ENCODE assay signal across 24 mouse cellular contexts in genomic region chr8:11288286-11288685, GRCm38 (mm10). TPM values are rescaled to one million over a fixed set of nuclear protein-coding genes. Genes with fewer than 3 reads are reported as not detected.
DNase-seq lines count a peak whose midpoint lies in the region; ATAC-seq and TF ChIP-seq lines count a peak whose summit lies in the region.
"Had no signal": no experiment of that assay in that cellular context is flagged by ENCODE, and none has a peak within 500 bp of the region (broad histone marks: within the 10 kb centered on the region; RNA-seq: fewer than 3 reads in every experiment).

No protein-coding gene starts in this region.

- no peaks in the 10 kb centered on the region for H3K36me3 ChIP-seq in kidney, postnatal 0 days (ENCODE audit: insufficient read depth, low read length)
- H3K36me3 ChIP-seq in embryonic facial prominence, embryonic 10.5 days (replicated peaks): peaks cover 15% of the 10 kb centered on the region
- H3K36me3 ChIP-seq: midbrain, embryonic 12.5 days; neural tube, embryonic 12.5 days had no signal

- ATAC-seq in kidney, postnatal 0 days (replicated peaks; ENCODE audit: low FRiP score, low read depth): no peak
- ATAC-seq: activated CD4-positive, CD25-positive, alpha-beta regulatory T cell, adult 4 months; forebrain, embryonic 16.5 days; hindbrain, embryonic 16.5 days had no signal

- no peak overlapping the region for H3K4me2 ChIP-seq in kidney, postnatal 0 days (ENCODE audit: low read length)
- H3K4me2 ChIP-seq: heart, embryonic 13.5 days; midbrain, embryonic 12.5 days; neural tube, embryonic 12.5 days had no signal

- intact Hi-C loops in gastrocnemius, postnatal 36 days (cut with DNase I): no loop called here

- WGBS in kidney, postnatal 0 days: 51% methylated on average over 6 of the region's 6 CpGs
- WGBS in embryonic facial prominence, embryonic 10.5 days: 78% methylated on average over 6 of the region's 6 CpGs

- no peaks in the 10 kb centered on the region for H3K27me3 ChIP-seq in kidney, postnatal 0 days (ENCODE audit: insufficient read depth, low read length)
- no peaks in the 10 kb centered on the region for H3K27me3 ChIP-seq in embryonic facial prominence, embryonic 10.5 days (replicated peaks; ENCODE audit: low read depth, poor library complexity, severe bottlenecking)
- H3K27me3 ChIP-seq: heart, embryonic 13.5 days; neural tube, embryonic 12.5 days had no signal

- no peak overlapping the region for H3K4me3 ChIP-seq in kidney, postnatal 0 days (replicated peaks; ENCODE audit: low read depth, low read length)
- H3K4me3 ChIP-seq in embryonic facial prominence, embryonic 10.5 days: no peak overlapping the region
- H3K4me3 ChIP-seq: erythroblast, embryonic 14.5 days; heart, embryonic 13.5 days; megakaryocyte, embryonic 14.5 days; midbrain, embryonic 12.5 days; myocyte; neural tube, embryonic 12.5 days had no signal

- H3K27ac ChIP-seq in kidney, postnatal 0 days: peak overlapping the region; percentile 31; the same call in 1 of the 2 replicates
- no peak overlapping the region for H3K27ac ChIP-seq in embryonic facial prominence, embryonic 10.5 days (replicated peaks)
- H3K27ac ChIP-seq: heart, embryonic 13.5 days; liver, embryonic 14.5 days; midbrain, embryonic 12.5 days; neural tube, embryonic 12.5 days had no signal

- DNase-seq in gastrocnemius, postnatal 25 days: peak; percentile 54
- DNase-seq in gastrocnemius, postnatal 36 days: no peak
- DNase-seq in kidney, postnatal 0 days (ENCODE audit: low spot score): no peak
- no peak for DNase-seq in kidney, postnatal 14 days
- peak; percentile 22 for DNase-seq in ovary, adult 18-20 months (ENCODE audit: low spot score)
- DNase-seq in ovary, postnatal 36 days (ENCODE audit: low spot score): no peak
- DNase-seq in embryonic facial prominence, embryonic 10.5 days (ENCODE audit: low spot score): no peak
- DNase-seq: adrenal gland, postnatal 14 days; B cell, adult 2 months; cerebellum, adult 18-20 months; kidney, adult 18-20 months; kidney, postnatal 10 days; liver; thymus, postnatal 4 days had no signal

- no peak overlapping the region for H3K9ac ChIP-seq in kidney, postnatal 0 days (ENCODE audit: low read depth, low read length)
- H3K9ac ChIP-seq: heart, embryonic 13.5 days; liver, embryonic 14.5 days; midbrain, embryonic 12.5 days; neural tube, embryonic 12.5 days had no signal

- H3K4me1 ChIP-seq in kidney, postnatal 0 days (replicated peaks; ENCODE audit: insufficient read depth, low read length): peaks cover 18% of the 10 kb centered on the region
- H3K4me1 ChIP-seq in embryonic facial prominence, embryonic 10.5 days: peaks cover 51% of the 10 kb centered on the region

- no peak for TF ChIP-seq CTCF in kidney, postnatal 0 days (IDR thresholded peaks at IDR 0.05; ENCODE audit: low read depth)

- H3K9me3 ChIP-seq in kidney, postnatal 0 days (replicated peaks; ENCODE audit: low read length): no peaks in the 10 kb centered on the region
- H3K9me3 ChIP-seq in embryonic facial prominence, embryonic 10.5 days: no peaks in the 10 kb centered on the region
- H3K9me3 ChIP-seq: heart, embryonic 13.5 days; megakaryocyte, embryonic 14.5 days; midbrain, embryonic 12.5 days; neural tube, embryonic 12.5 days had no signal

RNA-seq across cellular contexts. Expression of gene Col4a2, which starts 24.3 kb away (rescaled TPM):
- total RNA-seq in gastrocnemius, postnatal 25 days (2021): 100 to 1,000 TPM; 101 to 136 TPM
- 100 to 1,000 TPM in 1 of 2 experiments, 10 to 100 TPM in 1; 77.5 to 105 TPM for total RNA-seq in gastrocnemius, postnatal 36 days (2021)
- 139 and 140 TPM in 2 replicates for polyA plus RNA-seq in kidney, postnatal 0 days (2015; fragmentation: Nextera tagmentation; extraction: Ambion mirVana)
- polyA plus RNA-seq in embryonic facial prominence, embryonic 10.5 days (2016; fragmentation: Nextera tagmentation; extraction: Ambion mirVana): 51.8 and 54.7 TPM in 2 replicates
- polyA plus RNA-seq: activated CD4-positive, CD25-positive, alpha-beta regulatory T cell, adult 4 months had no signal

RNA-seq across cellular contexts. Expression of gene Col4a1, which starts 24.3 kb away (rescaled TPM):
- total RNA-seq in gastrocnemius, postnatal 25 days (2021): 100 to 1,000 TPM; 206 to 284 TPM
- total RNA-seq in gastrocnemius, postnatal 36 days (2021): 100 to 1,000 TPM; 146 to 216 TPM
- 305 and 310 TPM in 2 replicates for polyA plus RNA-seq in kidney, postnatal 0 days (2015; fragmentation: Nextera tagmentation; extraction: Ambion mirVana)
- polyA plus RNA-seq in embryonic facial prominence, embryonic 10.5 days (2016; fragmentation: Nextera tagmentation; extraction: Ambion mirVana): 128 and 138 TPM in 2 replicates
- polyA plus RNA-seq: activated CD4-positive, CD25-positive, alpha-beta regulatory T cell, adult 4 months had no signal

Comparison
In these comparisons a context has a peak if more than half of its experiments do, and no peak if none do; other contexts are left out.
1. DNase-seq: peak in gastrocnemius, postnatal 25 days (single experiment) and ovary, adult 18-20 months (single experiment); none in gastrocnemius, postnatal 36 days (0 of 2), kidney, postnatal 0 days (single experiment), kidney, postnatal 14 days (single experiment), ovary, postnatal 36 days (single experiment) and embryonic facial prominence, embryonic 10.5 days (single experiment).